Mouse (Mus musculus): ENCODE data around the gene Pnpla1. TPM values are rescaled to one million over a fixed set of nuclear protein-coding genes. Genes with fewer than 3 reads are reported as not detected.
A peak's percentile ranks its signal among the peaks of the same experiment; 100 is the strongest.
"Not testable (repeated sequence)": the region's sequence is repeated elsewhere in the genome, so short reads cannot be mapped to it uniquely, and the experiment has no call there.

Gene Pnpla1
- total RNA-seq, 2 experiments from 2014 or later: 0.04 TPM; not detected in 1

GRCm38 (mm10) chr17:28837840-28838239, 20.4 kb upstream of the Pnpla1 start:
- DNase-seq: no peak
- intact Hi-C loops (cut with DNase I; ENCODE audit: low total_unique reads): no loop called here

DNA sequence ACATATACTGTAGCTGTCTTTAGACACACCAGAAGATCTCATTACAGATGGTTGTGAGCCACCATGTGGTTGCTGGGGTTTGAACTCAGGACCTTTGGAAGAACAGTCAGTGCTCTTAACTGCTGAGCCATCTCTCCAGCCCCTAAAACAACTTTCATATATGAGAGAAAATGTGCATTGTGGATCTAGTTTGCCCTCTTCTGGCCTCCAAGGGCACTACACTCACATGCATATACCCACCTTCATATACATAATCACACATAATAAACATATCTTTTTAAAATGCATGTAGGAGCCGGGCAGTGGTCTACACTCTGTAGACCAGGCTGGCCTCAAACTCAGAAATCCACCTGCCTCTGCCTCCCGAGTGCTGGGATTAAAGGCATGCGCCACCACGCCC, 16.3 kb upstream of the Pnpla1 start:
- intact Hi-C loops (cut with DNase I; ENCODE audit: low total_unique reads); DNase-seq: not testable (repeated sequence)

DNA sequence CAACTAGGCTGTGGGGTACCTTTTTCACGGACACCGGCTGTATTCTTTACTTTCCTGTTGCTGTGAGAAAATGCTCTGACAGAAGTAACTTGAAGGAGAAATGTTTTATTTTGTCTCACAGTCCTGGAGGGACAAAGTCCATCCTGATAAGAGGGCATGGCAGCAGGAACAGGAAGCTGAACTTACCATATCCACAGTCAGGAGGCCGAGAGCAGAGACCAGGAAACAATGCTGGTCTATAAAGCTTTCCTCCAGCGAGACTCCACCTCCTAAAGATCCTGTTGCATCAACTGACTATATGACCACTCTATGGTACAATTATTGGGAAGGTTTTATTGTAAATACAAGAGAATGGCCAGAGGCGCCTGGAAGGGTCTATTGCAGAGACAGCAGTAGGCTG, 14.5 kb upstream of the Pnpla1 start:
- no peak for DNase-seq
- intact Hi-C loops (cut with DNase I; ENCODE audit: low total_unique reads): no loop called here

DNA sequence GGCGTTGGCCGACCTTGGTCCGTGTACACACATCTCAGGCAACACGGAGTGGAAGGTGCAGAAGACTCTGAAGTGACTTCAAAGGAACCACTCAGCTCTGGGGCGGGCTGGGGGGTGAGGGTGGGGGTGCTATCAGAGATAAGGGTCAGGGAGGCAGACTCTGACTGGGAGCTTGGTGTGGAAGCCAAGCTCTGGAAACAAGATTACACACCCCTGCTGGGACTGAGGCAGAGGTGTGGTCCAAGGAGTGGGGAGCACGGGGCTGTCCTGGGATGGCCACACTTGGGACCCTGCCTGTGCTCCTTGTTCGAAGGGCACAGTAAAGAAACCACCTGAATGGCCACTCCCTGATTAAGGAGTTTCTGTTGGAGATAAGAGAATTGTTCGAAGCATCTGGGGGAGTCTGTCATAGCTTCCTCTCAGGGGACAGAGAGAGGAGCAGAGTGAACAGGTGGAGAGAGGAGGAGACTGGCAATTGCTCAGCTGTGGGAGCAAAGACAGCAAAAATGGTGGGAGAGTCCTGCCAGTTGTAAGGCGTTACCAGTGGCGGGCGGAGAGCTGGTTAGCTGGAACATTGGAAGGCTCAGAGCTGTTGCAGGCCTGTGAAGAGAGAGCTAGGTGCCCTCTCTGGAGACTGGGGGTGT, 11.1 kb upstream of the Pnpla1 start:
- intact Hi-C loops (cut with DNase I; ENCODE audit: low total_unique reads): no loop called here
- no peak for DNase-seq

- DNase-seq: no peak
- intact Hi-C loops (cut with DNase I; ENCODE audit: low total_unique reads): no loop called here
These were observed 7.7 kb upstream of the Pnpla1 start for GRCm38 (mm10) chr17:28850511-28850910.

GRCm38 (mm10) chr17:28854377-28854776, 3.8 kb upstream of the Pnpla1 start:
- intact Hi-C loops (cut with DNase I; ENCODE audit: low total_unique reads): no loop called here
- no peak for DNase-seq

GRCm38 (mm10) chr17:28855166-28855885, 2.9 kb upstream of the Pnpla1 start:
- intact Hi-C loops (cut with DNase I; ENCODE audit: low total_unique reads): no loop called here
- DNase-seq: no peak

DNA sequence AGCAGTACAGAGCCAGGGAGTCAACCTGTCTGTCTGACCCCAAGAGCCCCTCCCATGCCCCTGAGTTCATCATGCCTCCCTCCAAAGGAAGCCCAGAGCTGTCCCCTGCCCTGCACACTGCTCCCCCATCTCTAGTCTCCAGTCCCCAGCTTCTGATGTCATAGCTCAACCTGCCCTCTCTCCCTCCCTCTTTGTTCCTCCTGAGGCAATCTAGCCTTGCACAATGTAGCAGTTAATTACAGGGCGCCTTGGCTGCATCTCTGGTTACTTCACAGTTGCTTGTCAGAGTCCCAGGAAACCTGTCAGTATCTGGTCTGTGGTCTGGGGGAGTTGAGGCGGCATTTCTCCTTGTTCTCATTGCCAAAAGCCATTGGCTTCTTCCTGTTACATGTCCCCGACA, 2.2 kb upstream of the Pnpla1 start:
- intact Hi-C loops (cut with DNase I; ENCODE audit: low total_unique reads): no loop called here
- no peak for DNase-seq

DNA sequence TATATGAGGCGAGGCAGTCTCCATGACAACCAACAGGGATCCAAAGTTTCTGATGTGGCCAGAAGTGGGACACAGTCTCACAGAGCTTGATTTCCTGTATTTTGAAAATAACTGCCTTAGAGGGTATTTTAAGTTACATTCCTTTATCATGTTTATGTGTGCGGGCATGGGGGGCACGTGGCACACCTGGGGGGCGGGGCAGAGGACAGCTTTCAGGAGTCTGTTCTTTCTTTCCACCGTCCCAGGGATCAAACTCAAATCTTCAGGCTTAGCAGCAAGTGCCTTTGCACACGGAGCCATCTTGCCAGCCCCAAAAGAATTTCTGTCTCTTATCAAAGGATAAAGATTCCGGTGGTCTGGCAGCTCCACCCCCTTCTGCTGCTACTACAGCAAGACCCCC, 5.7 kb downstream of the Pnpla1 start:
- no peak for DNase-seq
- intact Hi-C loops (cut with DNase I; ENCODE audit: low total_unique reads): no loop called here

- intact Hi-C loops (cut with DNase I; ENCODE audit: low total_unique reads): no loop called here
- DNase-seq: no peak
These were observed 6.3 kb downstream of the Pnpla1 start for GRCm38 (mm10) chr17:28864464-28864863.

DNA sequence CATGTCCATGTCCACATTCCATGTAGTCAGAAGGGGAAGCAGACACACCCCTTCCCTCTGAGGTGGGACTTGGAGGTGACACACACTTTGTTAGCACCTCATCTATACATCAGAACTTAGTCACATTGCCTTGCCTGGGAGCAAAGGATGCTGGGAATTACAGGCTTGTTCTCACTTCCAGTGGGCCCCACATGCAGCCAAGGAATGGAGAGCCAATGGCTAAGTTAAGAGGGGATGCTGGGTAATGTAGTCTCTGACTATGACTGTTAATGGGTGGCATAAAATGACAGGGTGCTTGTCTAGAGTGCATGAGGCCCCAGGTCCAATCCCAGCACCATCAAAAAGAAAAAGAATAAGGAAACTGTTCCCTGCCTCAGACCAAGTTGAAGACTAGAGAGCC, 8.7 kb downstream of the Pnpla1 start:
- DNase-seq: no peak
- intact Hi-C loops (cut with DNase I; ENCODE audit: low total_unique reads): no loop called here

DNA sequence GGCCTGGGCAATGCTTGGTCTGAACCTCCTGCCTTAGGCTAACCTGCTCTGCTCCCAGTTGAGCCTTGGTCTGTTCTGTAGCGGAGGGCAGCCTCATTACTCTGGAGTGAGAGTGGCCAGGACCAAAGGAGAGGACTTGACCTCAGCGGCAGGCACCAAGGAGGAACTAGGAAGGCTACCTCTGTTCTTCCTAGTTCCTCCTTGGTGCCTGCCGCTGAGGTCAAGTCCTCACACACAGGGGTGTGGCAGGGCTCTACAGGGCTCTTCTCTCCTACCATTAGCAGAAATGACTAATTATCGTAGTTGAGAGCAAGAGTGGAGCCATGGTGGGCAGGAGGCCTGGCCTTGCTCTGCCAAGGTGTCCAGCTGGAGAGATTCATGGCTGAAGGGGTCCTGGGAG, 9.2 kb downstream of the Pnpla1 start:
- intact Hi-C loops (cut with DNase I; ENCODE audit: low total_unique reads): no loop called here

GRCm38 (mm10) chr17:28869412-28870110, 11.3 kb downstream of the Pnpla1 start:
- DNase-seq: no peak
- intact Hi-C loops (cut with DNase I; ENCODE audit: low total_unique reads): no loop called here

More for the DNA sequence above, 9.2 kb downstream of the Pnpla1 start:
- DNase-seq: no peak

- DNase-seq: no peak
- intact Hi-C loops (cut with DNase I; ENCODE audit: low total_unique reads): no loop called here
These were observed 12.2 kb downstream of the Pnpla1 start for GRCm38 (mm10) chr17:28870435-28870834.

- DNase-seq: no peak
- intact Hi-C loops (cut with DNase I; ENCODE audit: low total_unique reads): no loop called here
These were observed 13.6 kb downstream of the Pnpla1 start for GRCm38 (mm10) chr17:28871831-28872230.

DNA sequence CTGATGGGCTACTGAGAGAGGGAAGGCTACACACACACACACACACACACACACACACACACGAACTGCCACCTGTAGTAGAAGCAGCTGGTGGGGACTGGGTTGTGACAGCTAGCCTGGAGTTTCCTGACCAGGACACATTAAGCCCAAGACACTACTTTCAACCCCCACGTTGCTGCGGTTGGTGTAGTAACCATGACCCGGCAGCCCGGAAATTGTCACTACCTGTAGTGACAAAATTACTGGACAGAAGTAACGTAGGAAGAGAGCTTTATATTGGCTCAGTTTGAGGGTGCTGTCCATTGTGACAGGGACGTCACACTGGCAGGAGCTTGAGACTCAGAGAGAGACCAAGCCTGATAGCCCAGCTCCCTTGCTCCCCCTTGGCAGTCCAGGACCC, 14.1 kb downstream of the Pnpla1 start:
- DNase-seq: no peak
- intact Hi-C loops (cut with DNase I; ENCODE audit: low total_unique reads): no loop called here

GRCm38 (mm10) chr17:28874216-28874615, 16.0 kb downstream of the Pnpla1 start:
- intact Hi-C loops (cut with DNase I; ENCODE audit: low total_unique reads): no loop called here
- no peak for DNase-seq

DNA sequence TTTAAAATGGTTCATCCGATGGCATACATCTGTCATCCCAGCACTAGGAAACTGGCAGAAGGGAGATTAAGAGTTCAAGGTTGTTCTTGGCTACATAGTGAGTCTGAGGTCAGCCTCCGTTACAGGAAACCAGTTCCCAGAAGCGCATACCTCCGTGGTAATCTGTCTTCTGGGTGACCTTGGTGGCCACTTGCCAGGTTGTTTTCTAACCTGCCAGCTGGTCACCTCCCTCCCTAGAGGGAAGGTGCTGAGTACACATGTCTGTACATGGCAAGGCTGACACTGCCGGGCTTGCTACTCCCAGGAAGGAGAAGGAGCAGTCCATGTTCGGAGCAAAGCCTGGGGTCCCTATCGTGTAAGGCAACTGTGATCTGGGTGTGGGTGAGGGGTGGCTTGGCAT, 16.6 kb downstream of the Pnpla1 start:
- peak; percentile 47 for DNase-seq
- intact Hi-C loops (cut with DNase I; ENCODE audit: low total_unique reads): no loop called here

DNA sequence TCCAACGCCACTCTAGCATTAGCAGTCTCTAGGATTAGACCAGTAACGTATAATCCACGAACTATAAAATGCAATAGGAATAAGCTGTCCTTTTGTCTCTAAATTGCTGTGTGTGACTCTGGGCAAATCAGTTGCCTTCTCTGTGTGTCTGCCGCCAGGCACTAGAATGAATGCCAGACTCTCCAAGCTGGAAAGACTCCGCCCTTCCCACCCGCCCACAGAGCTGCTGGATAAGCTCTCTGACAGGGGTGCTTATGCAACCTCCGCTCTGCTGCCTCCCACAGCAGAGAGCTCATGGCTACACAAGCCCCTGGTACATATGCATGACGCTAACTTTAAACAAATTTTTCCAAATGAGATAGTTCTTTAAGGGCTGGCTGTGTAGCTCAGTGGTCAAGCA, 17.1 kb downstream of the Pnpla1 start:
- intact Hi-C loops (cut with DNase I; ENCODE audit: low total_unique reads): no loop called here
- peak; percentile 64 for DNase-seq

- DNase-seq: no peak
- intact Hi-C loops (cut with DNase I; ENCODE audit: low total_unique reads): no loop called here
These were observed 18.1 kb downstream of the Pnpla1 start for GRCm38 (mm10) chr17:28876331-28876730.

GRCm38 (mm10) chr17:28876821-28877220, 18.6 kb downstream of the Pnpla1 start:
- intact Hi-C loops (cut with DNase I; ENCODE audit: low total_unique reads): no loop called here
- peak; percentile 31 for DNase-seq

Data from gastrocnemius, postnatal 14 days (tissue).